Mouse (Mus musculus) 3T3-L1 (cell line): ENCODE data around the gene Odf2l.

Experiments used
- DNase-seq: peaks from one replicate; pipeline ENCODE4 v3.0.0-alpha.2; 2015; ENCODE audit warnings: low read depth, low spot score

Gene Odf2l

DNA sequence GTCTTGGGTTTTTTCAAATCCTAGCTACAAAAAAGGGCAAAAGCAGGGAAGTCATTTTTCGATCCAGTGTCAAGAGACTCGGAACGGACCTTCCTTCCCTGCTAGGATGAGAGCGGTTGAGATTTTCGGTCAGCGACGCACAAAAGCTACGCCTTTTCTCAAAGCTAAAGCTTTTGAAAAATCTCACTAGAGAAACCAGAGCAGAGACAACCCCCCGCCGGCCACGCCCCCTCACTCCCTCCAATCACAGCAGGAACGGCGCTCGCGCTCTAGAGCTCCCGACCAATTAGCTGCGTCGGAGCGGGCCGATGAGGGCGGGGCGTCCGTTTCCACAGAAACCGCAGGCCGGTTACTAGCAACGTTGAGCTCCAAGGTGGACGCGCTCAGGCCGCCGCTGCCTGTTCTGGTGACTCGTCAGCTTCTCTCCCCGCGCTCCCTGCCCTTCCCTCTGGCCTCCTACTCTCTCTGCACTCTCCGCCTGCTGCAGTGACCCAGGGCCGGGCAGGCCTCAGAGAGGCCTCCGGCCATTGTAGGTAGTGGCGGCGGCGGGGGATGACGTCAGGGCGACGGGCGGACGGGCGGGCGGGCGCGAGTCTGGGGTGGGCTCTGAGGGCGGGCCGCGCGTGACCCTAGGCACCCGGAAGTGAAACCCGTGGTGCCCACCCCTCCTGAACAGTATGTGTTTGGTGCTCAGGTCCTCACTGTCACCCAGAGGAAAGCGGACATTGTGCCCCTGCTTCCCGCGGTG lies at the start of gene Odf2l:
TSS of gene Odf2l (plus strand) at position 335 of the 748 bp plus-strand sequence.
- DNase-seq = peak; percentile 98

- DNase-seq = no peak
Observed at GRCm38 (mm10) chr3:145068964-145069363, 49.4 kb upstream of the Odf2l start.

DNA sequence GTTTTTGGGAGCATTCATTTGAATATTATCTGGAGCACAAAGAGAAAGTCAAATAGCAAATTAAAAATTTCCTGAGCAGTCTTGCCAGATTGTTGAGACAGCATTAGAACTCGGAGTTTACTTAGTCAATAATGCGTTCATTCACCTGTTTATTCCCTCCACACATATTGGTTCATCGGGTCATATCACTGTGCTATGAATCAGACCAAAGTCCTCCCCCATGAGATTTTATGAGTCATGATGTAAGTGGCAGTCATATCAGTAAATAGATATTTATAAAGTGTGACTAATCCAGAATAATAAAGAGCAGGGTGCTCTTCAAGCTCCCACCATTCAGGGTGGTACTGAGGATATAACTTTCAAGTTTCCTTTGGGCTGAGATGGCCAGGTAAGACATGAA lies 46.0 kb upstream of the Odf2l start:
- DNase-seq = peak; percentile 29

- DNase-seq = no peak
Observed at GRCm38 (mm10) chr3:145078405-145078804, 40.0 kb upstream of the Odf2l start.

- no peak for DNase-seq
Observed at GRCm38 (mm10) chr3:145080904-145081303, 37.5 kb upstream of the Odf2l start.

DNA sequence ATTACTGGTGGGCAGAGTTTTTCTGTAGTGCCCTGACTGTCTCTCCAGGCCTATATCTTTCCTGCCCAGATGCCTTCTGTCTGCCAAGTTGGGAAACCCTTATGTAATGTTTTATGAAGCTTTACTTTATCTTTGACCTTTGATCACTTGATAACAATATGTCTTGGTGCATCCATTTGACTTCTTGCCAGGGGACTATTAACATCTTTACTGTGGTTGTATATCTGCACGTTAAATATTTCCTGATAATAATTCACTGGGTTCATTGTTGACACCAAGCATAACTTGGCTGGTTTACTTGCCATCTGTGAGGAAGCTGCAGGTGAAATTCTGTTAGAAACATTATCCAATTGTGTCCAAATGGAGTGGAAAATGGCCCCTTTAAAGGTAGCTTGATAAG lies 35.3 kb upstream of the Odf2l start:
- no peak for DNase-seq

- DNase-seq = no peak
Observed at GRCm38 (mm10) chr3:145086180-145086579, 32.2 kb upstream of the Odf2l start.

- DNase-seq = no peak
Observed at GRCm38 (mm10) chr3:145087857-145088598, 30.4 kb upstream of the Odf2l start.

DNA sequence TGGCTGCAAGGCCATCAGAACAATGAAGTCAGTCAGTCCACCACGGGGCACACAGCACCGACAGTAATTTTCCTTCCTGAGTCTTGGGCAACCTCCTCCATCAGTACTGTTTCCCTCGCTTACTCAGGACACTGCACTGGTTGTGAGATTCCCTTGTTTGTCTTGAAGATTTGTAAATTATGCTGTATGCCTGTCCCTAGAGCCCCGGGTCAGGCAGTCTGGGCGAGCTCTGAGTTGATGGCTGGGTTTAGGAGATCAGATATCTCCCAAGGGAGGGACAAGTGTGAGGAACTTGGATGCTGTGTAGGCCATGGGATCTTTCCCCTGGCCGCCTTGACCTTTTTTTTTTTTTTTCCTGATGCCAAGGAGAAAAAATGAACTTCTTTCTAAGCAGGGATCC lies 19.1 kb upstream of the Odf2l start, which contains the start of gene Clca2:
TSS of gene Clca2 (minus strand) at position 153 of the 400 bp plus-strand sequence.
- DNase-seq = peak; percentile 20

- peak; percentile 97 for DNase-seq
Observed at GRCm38 (mm10) chr3:145101891-145102555, 16.4 kb upstream of the Odf2l start.

DNA sequence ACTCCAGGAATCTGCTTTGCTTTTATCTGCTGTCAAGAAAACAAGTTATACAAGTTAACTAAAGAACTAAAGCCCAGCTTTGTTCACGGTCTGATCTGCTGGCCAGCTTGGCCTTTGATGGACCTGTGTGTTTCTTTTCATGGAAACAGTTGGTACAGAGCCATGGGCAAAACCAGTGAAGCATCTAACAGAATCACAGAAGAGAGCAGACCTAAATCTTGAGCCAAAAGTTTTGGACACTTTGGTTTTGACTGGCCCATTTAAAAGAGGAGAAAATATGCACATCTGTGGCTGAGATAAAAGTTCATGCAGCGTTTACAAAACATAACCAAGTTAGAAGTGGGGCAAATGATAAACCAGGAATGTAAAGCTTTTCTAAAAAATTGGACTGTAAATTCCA lies 15.1 kb upstream of the Odf2l start:
- DNase-seq = peak; percentile 51

DNA sequence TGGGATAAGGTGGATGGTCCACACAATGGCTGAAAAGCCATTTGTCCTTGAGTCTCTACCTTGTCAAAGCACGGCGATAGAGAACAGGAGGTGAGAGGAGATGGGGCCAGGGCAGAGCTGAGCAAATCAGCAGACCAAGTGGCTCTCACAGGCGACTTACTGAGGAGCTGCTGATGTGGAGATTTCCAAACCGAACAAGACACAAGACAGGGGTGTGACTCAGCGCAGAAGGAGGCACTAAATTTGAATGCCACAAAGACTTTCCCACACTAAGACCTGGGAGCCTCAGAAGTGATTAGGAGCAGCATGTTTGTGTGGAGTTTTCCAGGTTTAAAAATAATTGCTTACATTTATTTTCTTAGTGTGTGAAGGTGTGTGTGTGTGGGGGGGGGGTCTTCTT lies 14.6 kb upstream of the Odf2l start:
- DNase-seq = peak; percentile 86

DNA sequence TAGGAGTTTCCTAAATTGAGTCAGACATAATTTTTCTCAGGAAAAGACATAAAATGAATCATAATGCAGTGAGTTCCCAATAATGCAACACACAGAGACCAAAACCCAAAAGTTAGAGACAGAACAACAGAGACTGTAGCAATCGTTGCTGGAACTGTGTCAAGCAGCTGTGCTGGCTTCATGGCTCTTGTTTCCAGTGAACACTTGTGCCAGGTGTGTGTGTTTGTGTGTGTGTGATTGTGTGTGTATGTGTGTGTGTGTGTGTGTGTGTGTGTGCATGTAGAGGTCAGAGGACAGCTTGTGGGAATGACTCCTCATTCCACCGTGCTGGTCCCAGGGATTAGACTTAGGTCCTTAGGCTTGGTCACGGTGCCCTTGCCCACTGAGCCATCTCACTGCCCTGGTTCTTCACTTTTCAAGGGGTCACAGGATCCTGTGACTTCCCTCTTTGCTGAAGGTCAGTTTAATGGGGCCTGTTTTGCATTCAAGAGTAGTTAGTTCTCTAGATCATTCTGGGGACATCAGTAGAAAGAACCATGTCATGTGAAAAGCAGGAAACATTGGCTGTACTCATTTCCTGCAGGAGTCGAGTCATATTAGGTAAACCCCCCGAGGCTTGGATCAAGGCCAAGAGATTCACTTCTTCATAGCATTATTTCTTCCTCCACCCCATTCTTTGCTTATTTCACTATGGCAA lies 13.2 kb upstream of the Odf2l start:
- DNase-seq = peak; percentile 59

GRCm38 (mm10) chr3:145105773-145106504 lies 12.4 kb upstream of the Odf2l start:
- DNase-seq = no peak

DNA sequence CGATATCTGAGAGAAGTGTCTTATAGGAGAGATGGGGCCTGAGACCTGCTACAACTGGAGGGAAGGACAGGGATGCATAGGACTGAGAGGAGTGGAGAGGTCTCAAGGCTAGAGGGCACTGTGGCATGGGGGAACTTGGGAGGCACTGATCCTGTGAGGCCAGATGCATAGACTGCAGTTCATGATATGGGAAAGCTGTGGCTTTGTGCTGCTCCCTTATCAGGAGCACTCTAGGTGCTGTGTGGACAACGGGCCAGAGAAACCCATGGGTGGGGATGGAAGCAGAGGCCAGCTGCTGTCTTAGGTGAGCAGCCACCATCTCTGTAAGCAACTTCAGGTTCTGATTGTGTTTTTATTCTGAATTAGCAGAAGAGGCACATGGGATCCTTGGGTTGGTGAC lies 3.2 kb upstream of the Odf2l start:
- DNase-seq = no peak

- DNase-seq = no peak
Observed at GRCm38 (mm10) chr3:145117637-145118036, 751 bp upstream of the Odf2l start.

- DNase-seq = peak; percentile 45
Observed at GRCm38 (mm10) chr3:145119002-145119358, 592 bp downstream of the Odf2l start.

DNA sequence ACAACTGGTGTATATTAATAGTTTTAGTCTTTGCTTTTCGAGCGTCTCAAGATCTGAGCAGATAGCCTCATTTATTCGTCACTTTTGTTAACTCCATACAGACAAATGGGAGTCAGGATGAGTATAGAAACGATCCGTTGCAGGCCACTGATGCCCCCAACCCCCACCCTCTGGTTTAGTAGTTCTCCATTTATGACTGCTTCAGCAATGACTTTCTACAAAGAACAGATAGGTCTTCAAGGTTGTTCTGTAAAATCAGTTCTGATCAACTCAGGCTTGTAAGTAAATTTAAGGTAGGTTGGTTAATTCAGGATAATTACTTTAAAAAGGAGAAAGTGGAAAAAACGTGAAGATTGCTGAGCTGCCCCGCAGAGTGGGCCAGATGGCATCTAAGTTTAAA lies 1.0 kb downstream of the Odf2l start:
- no peak for DNase-seq

GRCm38 (mm10) chr3:145126618-145127017 lies 8.2 kb downstream of the Odf2l start:
- DNase-seq = no peak

DNA sequence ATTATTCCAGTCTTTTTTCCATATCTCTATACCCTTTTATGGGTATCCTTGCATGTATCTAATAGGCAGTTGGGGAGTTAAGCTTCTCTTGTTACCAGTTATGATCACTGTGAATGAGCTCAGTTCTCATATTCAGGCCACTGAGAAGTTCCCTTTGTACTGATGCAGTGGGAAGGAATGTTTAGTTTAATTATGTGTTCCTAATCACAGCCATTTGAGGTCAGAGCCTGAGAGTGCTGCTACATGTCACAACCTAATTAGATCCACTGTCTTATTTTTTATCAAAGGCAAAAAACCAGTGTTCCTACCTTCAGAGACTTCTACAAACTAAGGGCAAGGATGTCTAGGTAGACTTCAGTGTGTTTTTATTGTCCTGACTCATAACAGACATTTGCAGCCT lies 11.0 kb downstream of the Odf2l start:
- no peak for DNase-seq

DNA sequence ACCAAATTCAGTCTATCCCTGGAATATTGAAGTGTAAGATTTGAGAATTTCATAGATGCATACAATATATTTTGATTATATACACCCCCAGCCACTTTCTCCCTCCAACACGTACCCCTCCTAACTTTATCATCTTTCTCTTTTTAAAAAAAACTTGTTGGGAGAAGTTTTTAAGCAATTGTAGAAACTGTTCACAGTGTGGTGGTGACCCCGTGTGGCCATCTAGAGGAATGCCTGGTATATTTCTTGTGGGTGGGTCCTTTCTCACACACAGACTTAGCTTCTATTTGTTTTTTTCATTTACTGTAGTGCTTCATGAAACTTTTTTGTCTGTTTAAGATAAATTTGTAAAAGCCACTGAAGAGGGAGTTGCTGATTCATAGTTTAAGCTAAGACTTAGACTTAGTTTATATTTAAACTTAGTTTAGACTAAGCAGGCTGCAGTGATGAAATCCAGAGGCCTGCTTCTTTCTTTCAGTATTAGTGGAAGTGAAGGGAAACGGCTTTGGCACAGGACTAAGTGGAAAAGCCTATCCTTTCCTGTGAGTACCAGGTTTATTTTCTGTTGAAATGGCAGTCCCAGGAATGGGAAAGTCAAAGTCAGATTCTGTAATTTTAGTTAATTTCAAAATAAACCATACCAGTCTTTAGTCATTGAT lies 13.0 kb downstream of the Odf2l start:
- peak; percentile 86 for DNase-seq
